Mouse (Mus musculus) WW6 (cell line): ENCODE data around the gene Ing3.

ENCODE experiments used
- DNase-seq: peaks from one replicate; pipeline ENCODE4 v3.0.0-alpha.2; 2013; ENCODE audit warnings: low read depth, low spot score

Gene Ing3

GRCm38 (mm10) chr6:21991151-21991550 lies 41.8 kb downstream of the Ing3 start:
- no peak for DNase-seq

GRCm38 (mm10) chr6:21993070-21993469 lies 43.7 kb downstream of the Ing3 start:
- DNase-seq = no peak

- DNase-seq = no peak
Observed at GRCm38 (mm10) chr6:21998131-21998530, 48.8 kb downstream of the Ing3 start.

- DNase-seq = no peak
Observed at GRCm38 (mm10) chr6:21999025-21999424, 49.7 kb downstream of the Ing3 start.

GRCm38 (mm10) chr6:22000086-22000485 lies 50.7 kb downstream of the Ing3 start:
- DNase-seq = no peak

GRCm38 (mm10) chr6:22000881-22001280 lies 51.5 kb downstream of the Ing3 start:
- DNase-seq = no peak

GRCm38 (mm10) chr6:22001284-22001916 lies 52.0 kb downstream of the Ing3 start:
- no peak for DNase-seq

- DNase-seq = no peak
Observed at GRCm38 (mm10) chr6:22002521-22003199, 53.3 kb downstream of the Ing3 start.

GRCm38 (mm10) chr6:22003200-22003587 lies 53.8 kb downstream of the Ing3 start:
- DNase-seq = no peak

GRCm38 (mm10) chr6:22003959-22004543 lies 54.7 kb downstream of the Ing3 start:
- DNase-seq = no peak

- no peak for DNase-seq
Observed at GRCm38 (mm10) chr6:22008346-22008745, 59.0 kb downstream of the Ing3 start.

- DNase-seq = no peak
Observed at GRCm38 (mm10) chr6:22010258-22010657, 60.9 kb downstream of the Ing3 start.

- no peak for DNase-seq
Observed at GRCm38 (mm10) chr6:22010761-22011281, 61.5 kb downstream of the Ing3 start.

GRCm38 (mm10) chr6:22011546-22011945 lies 62.2 kb downstream of the Ing3 start:
- DNase-seq = no peak

- no peak for DNase-seq
Observed at GRCm38 (mm10) chr6:22012099-22012498, 62.7 kb downstream of the Ing3 start.

GRCm38 (mm10) chr6:22012501-22012900 lies 63.1 kb downstream of the Ing3 start:
- DNase-seq = no peak

- no peak for DNase-seq
Observed at GRCm38 (mm10) chr6:22013394-22013793, 64.0 kb downstream of the Ing3 start.

- DNase-seq = no peak
Observed at GRCm38 (mm10) chr6:22014291-22014911, 65.0 kb downstream of the Ing3 start.

- DNase-seq = no peak
Observed at GRCm38 (mm10) chr6:22017631-22018030, 68.3 kb downstream of the Ing3 start.

GRCm38 (mm10) chr6:22018768-22019445 lies 69.5 kb downstream of the Ing3 start:
- DNase-seq = no peak

GRCm38 (mm10) chr6:22019637-22020036 lies 70.3 kb downstream of the Ing3 start:
- no peak for DNase-seq

GRCm38 (mm10) chr6:22020696-22021095 lies 71.3 kb downstream of the Ing3 start:
- DNase-seq = no peak
